Mouse (Mus musculus): ENCODE data around the gene Uba1y.
"Not testable (repeated sequence)": the region's sequence is repeated elsewhere in the genome, so short reads cannot be mapped to it uniquely, and the experiment has no call there.

Gene Uba1y

DNA sequence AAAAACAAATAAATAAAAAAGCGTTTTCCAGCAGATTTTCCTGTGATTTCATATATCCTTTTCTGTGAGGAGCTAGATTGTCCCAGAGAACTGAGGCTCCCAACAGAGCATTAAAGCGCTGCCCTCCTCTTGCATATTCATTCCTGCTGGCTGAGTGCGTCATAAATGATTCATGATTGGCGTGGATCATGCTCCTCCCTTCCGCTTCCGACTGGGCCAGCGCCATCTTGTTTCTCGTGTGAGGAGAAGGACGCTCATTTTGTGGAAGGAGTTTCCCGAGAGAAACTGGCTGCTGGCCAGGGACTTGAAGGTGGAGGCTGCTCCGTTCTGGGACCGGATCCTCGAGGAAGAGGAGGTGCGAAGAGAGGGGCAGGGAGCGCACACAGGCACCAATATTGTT is at the start of gene Uba1y:
Gene Uba1y, plus strand, starts transcription at position 254 of the 400 bp plus-strand sequence.
- no peak for DNase-seq (ENCODE audit: inconsistent ontology term)

DNA sequence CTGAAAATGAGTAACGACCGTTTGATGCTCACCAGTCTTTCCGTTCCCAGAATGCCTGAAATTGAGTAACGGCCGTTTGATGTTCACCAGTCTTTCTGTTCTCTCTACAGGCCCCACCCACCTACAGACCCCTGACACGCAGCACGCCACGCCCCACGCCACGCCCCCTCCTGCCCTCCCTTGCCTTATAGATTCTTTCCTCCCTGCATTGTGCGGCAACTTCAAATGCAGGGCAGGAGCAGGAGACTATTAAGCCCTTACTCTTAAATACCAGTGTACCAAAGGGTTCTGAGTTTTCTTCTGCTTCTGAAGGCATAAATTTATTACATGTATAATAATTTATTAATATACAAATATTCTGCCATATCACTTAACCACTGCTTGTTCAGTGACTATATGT is 21.1 kb upstream of the Uba1y start, which contains the start of gene Zfy1:
Gene Zfy1, minus strand, starts transcription at position 101 of the 400 bp plus-strand sequence.
- not testable (repeated sequence) for DNase-seq (ENCODE audit: inconsistent ontology term)

DNA sequence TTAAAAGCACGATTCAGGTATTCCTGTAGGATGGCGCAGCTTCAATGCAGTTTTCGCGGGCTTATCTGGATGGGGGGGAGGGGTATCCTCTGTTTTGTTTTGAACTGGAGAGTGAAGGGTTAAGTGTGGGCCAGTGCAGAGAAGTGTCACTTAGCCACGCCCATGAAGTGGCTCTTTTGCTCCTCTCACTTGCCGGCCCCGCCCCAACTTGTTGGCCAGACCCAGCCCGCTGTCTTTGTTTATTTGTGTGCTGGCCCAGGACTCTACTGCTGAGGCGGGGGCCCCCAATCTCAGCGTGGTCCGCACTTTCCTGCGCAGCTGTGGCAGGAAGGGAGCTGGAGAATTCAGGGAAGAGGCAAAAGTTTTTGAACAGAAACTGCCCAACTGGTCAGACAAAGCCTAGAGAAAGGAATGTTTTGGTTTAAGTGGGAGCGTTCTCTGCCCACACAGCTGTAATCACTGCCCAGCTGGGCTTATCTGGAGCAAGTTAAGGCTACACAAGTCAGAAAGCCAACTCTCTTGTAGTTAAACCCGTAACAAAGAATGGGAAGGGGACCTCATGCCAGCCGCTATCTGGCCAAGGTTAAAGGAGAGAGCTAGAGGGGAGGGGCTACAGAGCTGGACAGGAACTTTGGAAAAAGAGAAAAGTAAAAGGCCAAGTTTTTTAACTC is 9.3 kb upstream of the Uba1y start:
- DNase-seq (ENCODE audit: inconsistent ontology term), result peak; percentile 40

DNA sequence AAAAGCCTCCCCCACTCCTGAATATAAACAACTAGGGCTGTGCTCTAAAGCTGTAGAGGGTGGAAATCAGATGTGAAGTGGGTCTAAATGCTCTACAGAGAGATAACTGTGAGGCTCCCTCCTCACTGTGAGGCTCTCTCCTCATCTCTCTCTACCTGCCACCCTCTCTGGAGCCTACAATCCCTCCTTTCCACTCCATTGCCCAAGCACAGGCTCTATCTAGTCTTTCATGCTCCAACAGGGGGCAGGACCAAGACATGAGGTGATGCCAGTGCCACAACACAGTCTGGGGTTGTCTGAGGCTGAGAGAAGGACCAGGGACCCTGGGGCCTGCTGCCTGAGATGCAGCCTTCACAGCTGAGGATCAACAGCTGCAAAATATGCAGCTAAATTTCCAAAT is 54.0 kb downstream of the Uba1y start:
- no peak for DNase-seq (ENCODE audit: inconsistent ontology term)

DNA sequence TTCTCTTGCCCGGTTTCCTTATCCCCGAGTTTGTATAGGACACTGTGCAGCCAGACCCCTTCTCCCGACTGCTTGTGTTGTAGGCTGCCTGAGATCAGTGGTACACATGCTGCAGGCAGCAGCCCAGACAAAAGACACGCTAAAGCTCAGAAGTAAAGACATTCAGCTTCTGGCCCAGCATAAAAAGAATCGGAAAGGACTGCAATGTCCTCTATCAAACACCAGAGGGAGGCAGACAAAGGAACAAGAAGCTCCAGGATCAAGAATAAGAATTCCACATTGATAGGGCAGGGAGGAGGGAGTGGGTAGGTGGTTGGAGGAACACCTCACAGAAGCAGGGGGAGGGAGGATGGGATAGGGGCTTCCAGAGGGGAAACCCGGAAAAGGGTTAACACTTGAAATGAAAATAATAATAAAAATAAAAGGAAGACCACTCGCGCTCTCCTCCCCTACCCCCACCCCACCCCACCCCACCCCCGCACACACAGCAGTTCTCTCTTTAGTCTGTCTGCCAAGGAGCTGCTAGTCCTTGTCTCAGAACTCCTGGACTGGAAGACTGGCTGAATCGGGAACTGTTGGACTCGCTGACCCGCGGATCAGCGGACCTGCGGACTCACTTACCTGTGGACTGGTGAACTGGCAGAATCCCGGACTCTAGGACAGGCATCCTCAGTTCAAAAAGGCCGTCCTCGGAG is 54.6 kb downstream of the Uba1y start:
- peak; percentile 0 for DNase-seq (ENCODE audit: inconsistent ontology term)

All from Muller cell, postnatal 12 days (primary cell).